Mouse (Mus musculus) bone marrow macrophage, adult 2 months (primary cell): ENCODE results near the gene Slc2a12. TPM values are rescaled to one million over a fixed set of nuclear protein-coding genes. Genes with fewer than 3 reads are reported as not detected.
A peak's percentile ranks its signal among the peaks of the same experiment; 100 is the strongest.

Experiments used
- H3K27ac ChIP-seq: 2 replicates; pipeline ENCODE4 v1.5.1; 2012; ENCODE audit warnings: low read depth, low read length; ENCODE audit not compliant: insufficient read depth
- H3K4me1 ChIP-seq: 2 replicates; pipeline ENCODE4 v1.6.1; 2012; ENCODE audit warnings: low read length; ENCODE audit not compliant: control insufficient read depth, insufficient read depth
- H3K4me3 ChIP-seq: 2 replicates; pipeline ENCODE4 v1.5.1; 2012; ENCODE audit warnings: mild to moderate bottlenecking, low read length, moderate library complexity; ENCODE audit not compliant: insufficient read depth
- CTCF ChIP-seq: IDR thresholded peaks from 2 replicates; pipeline ENCODE4 v1.5.1; 2012; ENCODE audit warnings: low read depth, mild to moderate bottlenecking, low read length, moderate library complexity
- POLR2A ChIP-seq: IDR thresholded peaks from 2 replicates; pipeline ENCODE4 v1.6.1; 2012; ENCODE audit warnings: mild to moderate bottlenecking, low read depth, low read length, borderline replicate concordance
- polyA plus RNA-seq: library from polyadenylated mRNA; stranded (reverse); fragments of >200 nt; gene quantifications from 2 replicates; pipeline ENCODE4 v1.2.4, GENCODE M21; 2012; ENCODE audit not compliant: missing spikeins, insufficient read depth, insufficient read length

The Slc2a12 gene
- polyA plus RNA-seq, 1 experiment: not detected

DNA sequence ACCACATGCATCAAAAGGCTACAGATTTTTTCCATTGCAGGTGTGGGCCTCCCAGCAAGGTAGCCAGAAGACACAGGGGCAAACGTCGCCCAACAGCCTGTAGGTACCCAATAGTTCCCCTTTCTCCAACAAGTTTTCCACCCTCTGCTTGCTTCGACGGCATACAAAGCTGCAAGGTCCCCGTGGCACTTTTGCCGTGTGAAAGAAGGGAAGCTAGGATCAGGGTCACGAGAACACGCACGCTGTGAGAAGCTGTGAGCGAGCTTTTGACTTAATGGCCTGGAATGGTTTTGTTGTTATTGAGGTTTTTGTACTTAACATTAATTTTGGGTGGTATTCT lies 14.5 kb downstream of the Slc2a12 start:
- H3K27ac ChIP-seq: no peak overlapping the region
- TF ChIP-seq CTCF (no peak), POLR2A (no peak)
- H3K4me3 ChIP-seq: no peak overlapping the region
- no peaks in the 10 kb centered on the region for H3K4me1 ChIP-seq

DNA sequence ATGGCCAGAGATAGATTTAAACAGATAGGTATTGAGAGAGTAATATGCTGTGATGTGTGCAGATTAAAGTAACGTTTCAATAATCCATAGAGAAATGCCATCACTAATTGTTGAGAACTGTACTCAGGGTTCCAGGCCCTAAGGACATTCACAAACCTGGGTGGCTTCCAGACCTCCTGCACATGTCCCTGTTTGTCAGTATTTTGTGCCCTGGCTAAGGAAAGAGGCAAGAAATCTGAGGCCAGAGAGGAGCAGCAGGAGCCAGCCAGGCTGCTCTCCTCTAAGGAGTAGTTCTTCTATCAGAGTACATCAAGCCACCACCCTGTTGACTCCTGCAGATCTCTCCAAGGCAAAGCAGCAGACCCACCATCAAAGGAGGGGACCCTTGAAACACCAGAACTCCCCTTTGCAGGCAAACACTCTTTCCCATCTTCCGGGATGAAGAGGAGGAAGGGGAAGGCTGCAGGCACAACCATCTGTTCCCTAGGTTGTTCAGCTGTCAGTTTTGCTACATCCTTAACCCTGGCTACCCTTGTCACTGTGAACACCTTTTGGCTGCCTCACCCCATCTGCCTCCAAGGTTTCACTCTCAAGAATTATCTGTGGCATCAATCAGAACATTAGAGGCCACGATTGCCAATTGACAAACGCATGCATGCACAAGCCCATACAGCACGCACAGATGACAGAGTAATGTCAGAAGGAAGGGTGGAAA lies 15.6 kb downstream of the Slc2a12 start:
- Histone ChIP-seq H3K27ac (no peak overlapping the region), H3K4me1 (no peaks in the 10 kb centered on the region), H3K4me3 (no peak overlapping the region)
- no peak for TF ChIP-seq CTCF
- TF ChIP-seq POLR2A: no peak

DNA sequence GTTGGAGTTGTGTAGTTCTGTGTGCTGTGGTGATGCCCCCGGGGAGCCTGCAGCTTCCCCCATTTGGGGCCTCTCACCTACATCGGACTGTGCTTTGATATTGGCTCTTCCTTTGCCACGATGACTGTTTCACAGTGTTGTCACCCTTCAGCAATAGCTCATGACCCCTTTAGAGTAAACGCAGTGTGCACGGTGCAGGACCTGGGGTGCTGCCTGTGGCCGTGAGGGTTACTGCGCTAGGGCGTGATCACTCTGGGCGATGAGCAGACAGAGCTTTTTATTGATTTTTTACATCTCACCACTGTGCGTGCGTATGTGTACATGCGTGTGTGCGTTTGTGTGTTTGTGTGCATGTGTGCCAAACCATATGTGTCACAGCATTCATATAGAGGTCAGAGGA lies 23.7 kb downstream of the Slc2a12 start:
- Histone ChIP-seq H3K27ac (no peak overlapping the region), H3K4me3 (no peak overlapping the region), H3K4me1 (no peaks in the 10 kb centered on the region)
- TF ChIP-seq CTCF (no peak), POLR2A (no peak)

DNA sequence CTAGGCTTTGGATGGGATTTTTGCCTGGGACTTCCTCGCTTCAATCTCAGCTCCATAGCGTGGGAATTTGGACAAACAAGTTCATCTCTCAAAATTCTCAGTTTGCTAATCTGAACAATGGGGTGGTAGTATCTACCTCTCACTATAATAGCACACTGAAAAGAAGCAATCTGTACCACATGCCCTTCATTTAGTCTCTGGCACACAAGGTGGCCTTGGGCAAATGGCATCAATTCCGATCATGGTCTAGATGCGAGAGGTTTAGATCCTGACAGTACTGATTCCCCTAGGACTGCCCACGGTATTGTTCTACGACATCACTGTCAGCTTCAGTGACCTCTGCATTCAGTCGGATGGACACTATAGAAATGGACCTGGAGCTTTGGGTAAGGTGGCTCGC lies 29.4 kb downstream of the Slc2a12 start:
- H3K4me1 ChIP-seq: no peaks in the 10 kb centered on the region
- no peak for TF ChIP-seq CTCF
- TF ChIP-seq POLR2A: no peak
- no peak overlapping the region for H3K27ac ChIP-seq
- H3K4me3 ChIP-seq: no peak overlapping the region

DNA sequence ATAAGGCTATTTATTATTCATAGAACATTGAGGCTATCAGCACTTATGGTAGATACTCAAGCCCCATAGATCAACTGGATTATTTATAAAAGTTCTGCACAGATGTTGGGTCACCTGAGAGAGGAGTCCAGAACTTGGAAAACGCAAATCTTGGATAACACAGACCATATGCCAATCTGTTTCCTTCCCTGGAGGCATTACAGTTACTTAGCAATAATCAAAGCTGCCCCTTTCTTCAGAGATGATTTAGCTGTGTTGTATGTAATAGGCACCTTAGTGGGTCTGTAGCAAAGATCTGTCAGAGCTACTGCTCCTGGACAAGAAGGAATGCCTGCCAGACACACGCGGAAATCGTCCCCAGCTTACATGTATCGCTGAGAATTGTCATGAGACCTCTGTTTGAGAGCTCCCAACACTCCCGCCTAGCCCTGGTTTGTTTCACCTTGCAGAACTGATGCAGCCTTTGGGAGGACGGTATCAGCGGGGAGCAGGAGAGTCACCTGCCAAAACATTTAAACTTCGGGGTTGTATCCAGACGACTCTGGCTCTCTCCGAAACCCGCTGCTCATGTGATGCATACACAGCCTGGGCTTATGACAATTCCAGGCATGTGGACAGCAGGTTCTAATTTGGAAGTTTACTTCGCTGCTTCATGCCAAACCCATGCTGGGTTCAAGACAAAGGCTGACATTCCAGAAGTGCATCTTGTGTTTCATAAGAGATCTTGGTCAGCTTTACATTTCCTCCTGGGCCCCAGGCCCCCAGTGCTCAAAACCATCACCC lies 31.2 kb downstream of the Slc2a12 start:
- TF ChIP-seq POLR2A: no peak
- TF ChIP-seq CTCF: no peak
- no peak overlapping the region for H3K4me3 ChIP-seq
- no peaks in the 10 kb centered on the region for H3K4me1 ChIP-seq
- no peak overlapping the region for H3K27ac ChIP-seq

DNA sequence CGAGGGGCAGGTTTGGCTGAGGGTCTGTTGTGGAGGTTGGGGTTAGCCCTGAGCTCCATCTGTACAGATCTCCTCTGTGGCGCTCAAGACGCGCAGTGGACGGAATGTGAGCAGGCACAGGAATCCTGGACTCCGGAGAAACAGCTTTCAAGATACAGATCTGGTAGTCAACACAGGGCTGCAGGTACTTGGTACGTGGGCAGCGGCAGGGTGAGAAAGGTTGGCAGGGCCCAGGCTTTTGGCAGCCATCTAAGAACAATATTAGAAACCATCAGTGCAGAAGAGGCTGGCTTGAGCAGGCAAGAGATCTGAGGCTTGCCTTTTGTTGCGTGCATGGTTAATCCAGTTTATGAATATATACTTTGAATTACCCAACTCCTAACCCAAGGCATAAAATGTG lies 51.4 kb downstream of the Slc2a12 start:
- Histone ChIP-seq H3K27ac (no peak overlapping the region), H3K4me1 (peaks cover 20% of the 10 kb centered on the region), H3K4me3 (no peak overlapping the region)
- TF ChIP-seq CTCF: no peak
- no peak for TF ChIP-seq POLR2A

DNA sequence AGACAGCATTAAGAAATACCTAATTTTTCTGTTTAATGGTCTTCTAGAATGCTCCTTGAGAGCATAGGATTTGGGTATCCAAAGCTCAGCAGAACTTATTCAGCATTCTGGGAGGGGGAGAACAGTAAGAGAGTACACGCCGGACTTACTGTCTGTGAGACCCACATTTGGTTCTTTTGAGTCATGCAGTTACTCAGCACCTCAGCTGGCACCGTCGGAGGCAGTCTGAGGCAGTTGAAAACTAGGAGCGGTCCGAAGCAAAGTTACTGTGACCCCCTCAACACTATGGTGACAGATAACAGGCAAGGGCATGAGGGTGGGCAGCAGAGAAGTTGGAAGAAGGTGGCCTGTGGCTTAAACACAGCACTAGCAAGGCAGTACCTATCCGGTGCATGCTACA lies 52.1 kb downstream of the Slc2a12 start:
- Histone ChIP-seq H3K27ac (no peak overlapping the region), H3K4me3 (no peak overlapping the region), H3K4me1 (peaks cover 26% of the 10 kb centered on the region)
- no peak for TF ChIP-seq CTCF
- no peak for TF ChIP-seq POLR2A

DNA sequence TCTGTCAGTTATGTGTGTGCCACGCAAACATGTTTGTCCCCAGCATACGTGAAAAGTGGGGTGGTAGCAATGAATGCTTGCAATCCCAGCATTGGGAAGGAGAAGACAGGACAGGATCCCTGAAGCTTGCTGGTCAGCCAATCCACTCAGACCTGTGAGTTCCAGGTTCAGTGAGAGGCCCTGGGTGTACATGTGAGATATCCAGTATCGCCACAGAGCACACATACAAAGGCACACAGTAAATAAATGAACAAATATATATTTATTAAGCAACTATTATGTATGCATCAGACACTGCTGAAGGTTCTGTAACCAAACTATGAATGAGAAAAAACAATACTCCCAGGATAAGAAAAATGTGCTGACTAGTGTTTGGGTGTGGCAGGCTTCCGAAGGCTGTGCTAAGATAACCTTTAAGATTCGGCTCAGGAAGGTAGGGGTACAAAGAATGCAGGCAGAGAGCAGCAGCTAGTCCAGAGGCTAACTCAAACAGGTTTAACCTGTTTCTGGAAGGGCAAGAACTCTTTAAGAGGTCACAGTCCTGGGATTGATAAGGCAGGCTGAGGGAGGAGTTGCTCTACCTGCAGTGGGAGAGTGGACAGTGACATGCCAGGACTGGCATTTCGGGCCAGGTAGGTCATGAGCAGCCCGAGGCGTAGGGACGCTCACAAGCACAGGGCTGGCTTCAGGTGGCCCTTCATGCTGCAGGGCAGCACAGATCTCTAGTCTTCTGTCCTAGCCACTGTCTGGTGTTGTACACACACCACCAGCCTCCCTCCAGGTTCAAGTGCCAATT lies 53.5 kb downstream of the Slc2a12 start:
- Histone ChIP-seq H3K27ac (no peak overlapping the region), H3K4me3 (no peak overlapping the region), H3K4me1 (peaks cover 33% of the 10 kb centered on the region)
- TF ChIP-seq CTCF: no peak
- no peak for TF ChIP-seq POLR2A

DNA sequence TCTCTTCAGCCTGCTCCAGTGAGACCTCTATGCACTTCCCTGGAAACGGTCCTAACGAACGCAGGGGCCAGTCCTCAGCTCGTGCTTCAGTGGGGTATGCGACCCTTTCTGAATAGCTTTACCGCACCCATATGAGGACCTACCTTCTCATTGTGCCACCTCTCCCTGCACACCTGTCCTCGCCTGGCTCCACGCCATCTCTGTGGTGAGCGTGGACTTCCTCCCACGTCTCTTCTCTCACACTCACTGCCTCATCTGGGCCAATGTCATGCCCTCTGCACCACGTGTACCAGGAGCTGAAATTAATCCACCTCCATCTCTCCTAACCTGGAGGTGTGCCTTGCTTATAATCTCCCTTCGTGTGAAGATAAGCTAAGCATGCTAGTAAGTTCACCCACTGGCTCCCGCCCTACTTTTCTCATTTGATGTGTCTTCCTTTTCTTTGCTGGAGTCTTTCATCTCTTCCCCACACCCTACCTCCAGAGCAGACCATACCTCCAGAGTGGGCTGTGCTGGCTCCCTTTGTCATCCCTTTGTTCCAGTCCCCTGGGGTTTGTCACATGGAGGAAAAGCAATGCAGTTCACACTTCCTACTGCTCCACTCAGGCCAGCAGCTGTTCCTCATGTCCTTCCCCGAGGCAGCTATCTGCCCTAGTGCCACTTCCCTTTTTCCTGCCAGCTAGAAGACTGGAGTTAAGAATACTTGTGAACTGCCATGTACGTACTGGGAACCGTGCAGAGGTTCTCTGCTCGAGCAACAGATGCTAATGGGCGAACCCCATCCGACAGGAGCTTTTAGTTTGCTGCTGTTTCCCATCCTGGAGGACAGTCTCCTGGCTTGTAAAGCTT lies 54.9 kb downstream of the Slc2a12 start:
- H3K4me1 ChIP-seq: peaks cover 33% of the 10 kb centered on the region
- peak overlapping the region; percentile 50 for H3K27ac ChIP-seq
- H3K4me3 ChIP-seq: no peak overlapping the region
- TF ChIP-seq POLR2A (no peak), CTCF (no peak)
